Mouse (Mus musculus) hindbrain, embryonic 15.5 days (tissue): ENCODE results near the gene Slc22a12. TPM values are rescaled to one million over a fixed set of nuclear protein-coding genes. Genes with fewer than 3 reads are reported as not detected.

Experiments used
- ATAC-seq: fragments of 200-750 bp; cut with Nextera tagmentation; 2 replicates; pipeline ENCODE4 v1.8.0; 2017; ENCODE audit warnings: low read depth, moderate number of reproducible peaks, moderate TSS enrichment; ENCODE audit not compliant: low FRiP score
- H3K27ac ChIP-seq: fragments of 300-500 bp; sonication (generic); replicated peaks from 2 replicates; pipeline ENCODE4 v1.5.1; 2015; ENCODE audit warnings: mild to moderate bottlenecking, inconsistent platforms
- H3K27me3 ChIP-seq: fragments of 300-500 bp; sonication (generic); 2 replicates; pipeline ENCODE4 v1.6.1; 2015; ENCODE audit warnings: control low read depth, inconsistent platforms
- H3K36me3 ChIP-seq: fragments of 300-500 bp; sonication (generic); 2 replicates; pipeline ENCODE4 v1.6.1; 2015; ENCODE audit warnings: control low read depth, inconsistent platforms
- H3K4me1 ChIP-seq: fragments of 300-500 bp; sonication (generic); replicated peaks from 2 replicates; pipeline ENCODE4 v1.6.1; 2015; ENCODE audit warnings: control low read depth, inconsistent platforms
- H3K4me2 ChIP-seq: fragments of 300-500 bp; sonication (generic); 2 replicates; pipeline ENCODE4 v1.6.1; 2015; ENCODE audit warnings: moderate library complexity, mild to moderate bottlenecking, inconsistent platforms
- H3K4me3 ChIP-seq: fragments of 300-500 bp; sonication (generic); 2 replicates; pipeline ENCODE4 v1.5.1; 2015; ENCODE audit warnings: mild to moderate bottlenecking, inconsistent platforms
- H3K9ac ChIP-seq: fragments of 300-500 bp; sonication (generic); 2 replicates; pipeline ENCODE4 v1.6.1; 2015; ENCODE audit warnings: inconsistent platforms
- H3K9me3 ChIP-seq: fragments of 300-500 bp; sonication (generic); 2 replicates; pipeline ENCODE4 v1.6.1; 2016; ENCODE audit warnings: control low read depth, inconsistent platforms
- WGBS: fragments of 180-500 bp; shearing (Covaris S2); methylation state at CpG from one replicate; pipeline ENCODE4 v1.1.7; 2015; 5-methylcytosine and 5-hydroxymethylcytosine counted together
- polyA plus RNA-seq: library from polyadenylated mRNA; unstranded; fragments of >200 nt; fragmentation: Nextera tagmentation; extraction: Ambion mirVana; gene quantifications from 2 replicates; pipeline ENCODE4 v1.2.1, GENCODE M21; 2015

Gene Slc22a12
- polyA plus RNA-seq, 1 experiment from 2014 or later = not detected

GRCm38 (mm10) chr19:6551215-6551614 lies 8.4 kb upstream of the Slc22a12 start:
- H3K27ac ChIP-seq = no peak overlapping the region
- no peaks in the 10 kb centered on the region for H3K36me3 ChIP-seq
- no peaks in the 10 kb centered on the region for H3K27me3 ChIP-seq
- WGBS = 77% methylated on average over 4 of the region's 4 CpGs
- H3K4me2 ChIP-seq = no peak overlapping the region
- no peaks in the 10 kb centered on the region for H3K9me3 ChIP-seq
- no peak overlapping the region for H3K4me3 ChIP-seq
- H3K4me1 ChIP-seq = peaks cover 21% of the 10 kb centered on the region
- no peak for ATAC-seq
- H3K9ac ChIP-seq = no peak overlapping the region

GRCm38 (mm10) chr19:6549566-6549965 lies 6.7 kb upstream of the Slc22a12 start:
- no peak overlapping the region for H3K27ac ChIP-seq
- H3K9me3 ChIP-seq = no peaks in the 10 kb centered on the region
- H3K4me2 ChIP-seq = no peak overlapping the region
- no peaks in the 10 kb centered on the region for H3K27me3 ChIP-seq
- no peak overlapping the region for H3K4me3 ChIP-seq
- ATAC-seq = no peak
- 68% methylated on average over 11 of the region's 11 CpGs for WGBS
- H3K4me1 ChIP-seq = peaks cover 21% of the 10 kb centered on the region
- no peak overlapping the region for H3K9ac ChIP-seq
- no peaks in the 10 kb centered on the region for H3K36me3 ChIP-seq

GRCm38 (mm10) chr19:6548431-6549410 lies 5.9 kb upstream of the Slc22a12 start:
- Histone ChIP-seq H3K27me3 (no peaks in the 10 kb centered on the region), H3K9me3 (no peaks in the 10 kb centered on the region), H3K27ac (peak overlapping the region; percentile 22; the same call in 1 of the 2 replicates), H3K36me3 (no peaks in the 10 kb centered on the region), H3K4me3 (no peak overlapping the region), H3K9ac (no peak overlapping the region), H3K4me2 (no peak overlapping the region), H3K4me1 (peaks cover 17% of the 10 kb centered on the region)
- ATAC-seq = no peak
- WGBS = 65% methylated on average over 16 of the region's 16 CpGs

- Histone ChIP-seq H3K4me2 (no peak overlapping the region), H3K9ac (no peak overlapping the region), H3K27ac (no peak overlapping the region), H3K27me3 (no peaks in the 10 kb centered on the region), H3K36me3 (no peaks in the 10 kb centered on the region), H3K4me1 (peaks cover 17% of the 10 kb centered on the region), H3K4me3 (no peak overlapping the region), H3K9me3 (no peaks in the 10 kb centered on the region)
- WGBS = 85% methylated on average over 5 of the region's 5 CpGs
- no peak for ATAC-seq
Measured at GRCm38 (mm10) chr19:6547801-6548200, 5.0 kb upstream of the Slc22a12 start.

- Histone ChIP-seq H3K9me3 (no peaks in the 10 kb centered on the region), H3K27ac (no peak overlapping the region), H3K4me1 (peaks cover 17% of the 10 kb centered on the region), H3K36me3 (no peaks in the 10 kb centered on the region), H3K27me3 (no peaks in the 10 kb centered on the region), H3K4me3 (no peak overlapping the region), H3K4me2 (no peak overlapping the region), H3K9ac (no peak overlapping the region)
- no peak for ATAC-seq
- WGBS = 75% methylated on average over 1 of the region's 1 CpGs
Measured at GRCm38 (mm10) chr19:6546096-6546495, 3.3 kb upstream of the Slc22a12 start.

GRCm38 (mm10) chr19:6545481-6545880 lies 2.6 kb upstream of the Slc22a12 start:
- Histone ChIP-seq H3K4me1 (peaks cover 17% of the 10 kb centered on the region), H3K27me3 (no peaks in the 10 kb centered on the region), H3K36me3 (no peaks in the 10 kb centered on the region), H3K27ac (no peak overlapping the region), H3K9me3 (no peaks in the 10 kb centered on the region), H3K9ac (no peak overlapping the region), H3K4me2 (no peak overlapping the region), H3K4me3 (no peak overlapping the region)
- WGBS = 90% methylated on average over 5 of the region's 5 CpGs
- ATAC-seq = no peak

GRCm38 (mm10) chr19:6544712-6545111 lies 1.9 kb upstream of the Slc22a12 start:
- H3K9ac ChIP-seq = no peak overlapping the region
- 90% methylated on average over 13 of the region's 13 CpGs for WGBS
- H3K27me3 ChIP-seq = no peaks in the 10 kb centered on the region
- H3K4me2 ChIP-seq = no peak overlapping the region
- no peak overlapping the region for H3K4me3 ChIP-seq
- H3K36me3 ChIP-seq = no peaks in the 10 kb centered on the region
- ATAC-seq = no peak
- H3K4me1 ChIP-seq = peaks cover 13% of the 10 kb centered on the region
- H3K27ac ChIP-seq = no peak overlapping the region
- H3K9me3 ChIP-seq = no peaks in the 10 kb centered on the region

- no peak overlapping the region for H3K4me2 ChIP-seq
- no peaks in the 10 kb centered on the region for H3K27me3 ChIP-seq
- H3K9ac ChIP-seq = no peak overlapping the region
- WGBS = 50% methylated on average over 7 of the region's 7 CpGs
- H3K4me3 ChIP-seq = no peak overlapping the region
- H3K27ac ChIP-seq = no peak overlapping the region
- no peak for ATAC-seq
- no peaks in the 10 kb centered on the region for H3K36me3 ChIP-seq
- H3K4me1 ChIP-seq = peaks cover 4% of the 10 kb centered on the region
- no peaks in the 10 kb centered on the region for H3K9me3 ChIP-seq
Measured at GRCm38 (mm10) chr19:6543518-6543917, 686 bp upstream of the Slc22a12 start.

GRCm38 (mm10) chr19:6543035-6543383 lies 177 bp upstream of the Slc22a12 start:
- H3K36me3 ChIP-seq = no peaks in the 10 kb centered on the region
- no peaks in the 10 kb centered on the region for H3K4me1 ChIP-seq
- H3K27ac ChIP-seq = no peak overlapping the region
- WGBS = 94% methylated on average over 6 of the region's 6 CpGs
- H3K9ac ChIP-seq = no peak overlapping the region
- H3K4me3 ChIP-seq = no peak overlapping the region
- no peak for ATAC-seq
- no peaks in the 10 kb centered on the region for H3K9me3 ChIP-seq
- H3K4me2 ChIP-seq = no peak overlapping the region
- H3K27me3 ChIP-seq = no peaks in the 10 kb centered on the region

- 91% methylated on average over 7 of the region's 7 CpGs for WGBS
- ATAC-seq = no peak
Measured at GRCm38 (mm10) chr19:6541521-6541920, 1.3 kb downstream of the Slc22a12 start.

GRCm38 (mm10) chr19:6540191-6540590 lies 2.6 kb downstream of the Slc22a12 start:
- H3K9me3 ChIP-seq = no peaks in the 10 kb centered on the region
- H3K36me3 ChIP-seq = no peaks in the 10 kb centered on the region
- no peak overlapping the region for H3K27ac ChIP-seq
- no peak overlapping the region for H3K4me2 ChIP-seq
- H3K9ac ChIP-seq = no peak overlapping the region
- no peaks in the 10 kb centered on the region for H3K4me1 ChIP-seq
- no peaks in the 10 kb centered on the region for H3K27me3 ChIP-seq
- no peak for ATAC-seq
- H3K4me3 ChIP-seq = no peak overlapping the region
- WGBS = 80% methylated on average over 6 of the region's 6 CpGs

More at GRCm38 (mm10) chr19:6541521-6541920, 1.3 kb downstream of the Slc22a12 start:
- H3K4me3 ChIP-seq = no peak overlapping the region
- no peak overlapping the region for H3K9ac ChIP-seq
- H3K4me1 ChIP-seq = no peaks in the 10 kb centered on the region
- H3K4me2 ChIP-seq = no peak overlapping the region
- H3K27ac ChIP-seq = no peak overlapping the region
- no peaks in the 10 kb centered on the region for H3K27me3 ChIP-seq
- no peaks in the 10 kb centered on the region for H3K9me3 ChIP-seq
- no peaks in the 10 kb centered on the region for H3K36me3 ChIP-seq

- 82% methylated on average over 4 of the region's 4 CpGs for WGBS
- Histone ChIP-seq H3K4me3 (no peak overlapping the region), H3K9me3 (no peaks in the 10 kb centered on the region), H3K4me1 (no peaks in the 10 kb centered on the region), H3K4me2 (no peak overlapping the region), H3K27me3 (no peaks in the 10 kb centered on the region), H3K36me3 (no peaks in the 10 kb centered on the region), H3K9ac (no peak overlapping the region), H3K27ac (no peak overlapping the region)
- ATAC-seq = no peak
Measured at GRCm38 (mm10) chr19:6539592-6539991, 3.2 kb downstream of the Slc22a12 start.
